Mouse (Mus musculus): ENCODE results near the gene Kcnj2. TPM values are rescaled to one million over a fixed set of nuclear protein-coding genes. Genes with fewer than 3 reads are reported as not detected.

The Kcnj2 gene
- polyA plus RNA-seq, 1 experiment from 2014 or later, result 0.26 TPM

Other genes starting within 250 kb of the Kcnj2 start
- gene Kcnj16, start 98.1 kb upstream of the Kcnj2 start, polyA plus RNA-seq (2015; fragmentation: Nextera tagmentation; extraction: Ambion mirVana), result 0.06 TPM in 1 of 2 replicates, not detected in the other

Data from liver, embryonic 15.5 days (tissue).